Mouse (Mus musculus): ENCODE measurements around the gene Tsc22d4. TPM values are rescaled to one million over a fixed set of nuclear protein-coding genes. Genes with fewer than 3 reads are reported as not detected.

The Tsc22d4 gene
- total and polyA plus RNA-seq, 2 experiments from 2014 or later = 157 to 320 TPM

DNA sequence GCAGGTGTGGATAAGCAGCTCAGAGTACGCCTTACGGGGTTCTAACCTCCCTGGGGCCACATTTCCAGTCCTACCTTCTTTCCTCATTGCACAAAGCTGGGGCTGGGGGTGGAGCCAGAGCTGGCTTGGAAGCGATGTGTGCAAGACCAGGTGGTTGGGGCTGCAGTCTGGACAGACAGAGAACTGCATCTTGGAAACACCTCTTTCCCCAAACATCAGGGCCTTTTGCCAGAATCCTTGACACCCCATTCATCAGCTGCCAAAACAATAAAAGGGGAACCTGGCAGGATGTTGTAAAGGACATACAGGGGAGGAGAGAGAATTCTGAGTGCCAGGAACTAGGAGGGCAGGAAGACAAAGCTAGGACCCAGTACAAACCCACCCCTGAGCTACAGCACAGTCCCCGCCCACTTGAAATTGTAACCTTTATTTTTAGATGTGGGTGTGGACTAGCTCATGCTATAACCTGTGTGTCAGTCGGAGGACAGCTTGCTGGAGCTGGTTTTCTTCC lies 30.9 kb downstream of the Tsc22d4 start:
- DNase-seq (ENCODE audit: low spot score) = no peak
- Histone ChIP-seq H3K4me2 (ENCODE audit: low read depth, low read length, poor library complexity, severe bottlenecking) (no peak overlapping the region), H3K9me3 (ENCODE audit: low read length) (no peaks in the 10 kb centered on the region), H3K27me3 (ENCODE audit: insufficient read depth, low read length) (no peaks in the 10 kb centered on the region), H3K4me3 (ENCODE audit: low read depth, low read length) (no peak overlapping the region), H3K9ac (replicated peaks; ENCODE audit: low read length, poor library complexity, severe bottlenecking) (no peak overlapping the region), H3K4me1 (ENCODE audit: insufficient read depth, low read length) (no peaks in the 10 kb centered on the region), H3K36me3 (ENCODE audit: insufficient read depth, low read length) (peaks cover 4% of the 10 kb centered on the region), H3K27ac (ENCODE audit: low read depth, low read length) (no peak overlapping the region)
- TF ChIP-seq CTCF (IDR thresholded peaks at IDR 0.05) = no peak
- 61% methylated on average over 5 of the region's 5 CpGs for WGBS
- ATAC-seq (ENCODE audit: low FRiP score) = no peak

DNA sequence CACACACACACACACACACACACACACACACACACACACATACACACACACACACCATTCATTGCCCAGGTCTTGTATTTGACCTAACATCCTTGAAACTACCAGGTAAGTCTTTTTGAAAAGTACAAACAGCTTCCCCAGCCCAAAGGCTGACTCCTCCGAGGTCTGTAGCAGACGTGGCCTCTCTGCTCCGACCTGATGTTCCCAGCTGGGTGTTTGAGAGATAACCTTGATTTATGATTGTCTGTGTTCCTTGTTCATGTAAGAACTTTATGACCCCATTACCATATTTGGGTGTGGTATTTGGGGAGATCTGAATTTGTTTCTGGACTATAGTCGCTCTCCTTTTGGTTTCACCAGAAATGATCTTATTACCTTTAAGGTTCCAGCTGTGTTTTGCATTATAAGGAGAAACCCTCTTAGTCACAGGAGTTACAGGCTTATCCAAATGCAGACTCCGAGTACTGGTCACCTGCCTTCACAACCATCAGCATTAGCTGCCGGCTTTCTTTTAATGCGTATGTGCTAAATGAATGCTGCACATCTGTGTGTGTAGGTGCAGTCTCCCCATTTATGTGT lies 31.8 kb downstream of the Tsc22d4 start:
- H3K4me2 ChIP-seq (ENCODE audit: low read depth, low read length, poor library complexity, severe bottlenecking) = no peak overlapping the region
- H3K4me1 ChIP-seq (ENCODE audit: insufficient read depth, low read length) = no peaks in the 10 kb centered on the region
- no peak overlapping the region for H3K27ac ChIP-seq (ENCODE audit: low read depth, low read length)
- ATAC-seq (ENCODE audit: low FRiP score) (no peak), DNase-seq (ENCODE audit: low spot score) (no peak)
- no peaks in the 10 kb centered on the region for H3K9me3 ChIP-seq (ENCODE audit: low read length)
- peaks cover 13% of the 10 kb centered on the region for H3K36me3 ChIP-seq (ENCODE audit: insufficient read depth, low read length)
- no peaks in the 10 kb centered on the region for H3K27me3 ChIP-seq (ENCODE audit: insufficient read depth, low read length)
- WGBS = 88% methylated on average over 7 of the region's 7 CpGs
- TF ChIP-seq CTCF (IDR thresholded peaks at IDR 0.05) = no peak
- no peak overlapping the region for H3K4me3 ChIP-seq (ENCODE audit: low read depth, low read length)
- no peak overlapping the region for H3K9ac ChIP-seq (replicated peaks; ENCODE audit: low read length, poor library complexity, severe bottlenecking)

DNA sequence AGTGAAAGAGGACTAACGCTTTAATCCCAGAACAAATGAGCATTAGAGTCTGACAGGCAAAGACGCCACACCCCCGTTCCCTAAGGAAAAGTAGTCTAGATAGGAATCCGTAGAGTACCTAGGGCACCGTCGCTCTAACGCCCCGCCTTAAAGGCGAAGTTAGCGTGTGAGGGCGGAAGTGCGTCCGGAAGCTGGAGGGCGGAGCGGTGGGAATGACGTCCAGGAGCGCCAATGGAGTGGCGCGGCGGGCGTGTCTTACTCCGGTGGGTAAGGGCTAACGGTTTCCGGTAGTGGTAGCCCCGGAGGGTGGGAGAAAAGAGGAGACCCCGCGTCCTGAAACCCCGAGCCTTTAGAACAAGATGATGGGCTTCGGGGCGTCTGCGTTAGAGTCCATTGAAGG lies 33.1 kb downstream of the Tsc22d4 start, which contains the start of gene Ppp1r35:
Ppp1r35 (plus strand) TSS at position 215 of the 400 bp plus-strand sequence.
- DNase-seq (ENCODE audit: low spot score) = peak; percentile 99
- peak; percentile 9 for TF ChIP-seq CTCF (IDR thresholded peaks at IDR 0.05)
- peaks cover 26% of the 10 kb centered on the region for H3K36me3 ChIP-seq (ENCODE audit: insufficient read depth, low read length)
- H3K9me3 ChIP-seq (ENCODE audit: low read length) = no peaks in the 10 kb centered on the region
- H3K27ac ChIP-seq (ENCODE audit: low read depth, low read length) = peak within 1 kb of the TSS; percentile 94
- H3K9ac ChIP-seq (replicated peaks; ENCODE audit: low read length, poor library complexity, severe bottlenecking) = peak within 1 kb of the TSS; percentile 93
- H3K4me1 ChIP-seq (ENCODE audit: insufficient read depth, low read length) = peaks cover 7% of the 10 kb centered on the region; the same call in 1 of the 2 replicates
- H3K4me2 ChIP-seq (ENCODE audit: low read depth, low read length, poor library complexity, severe bottlenecking) = peak within 1 kb of the TSS; percentile 84
- under 1% methylated on average over 31 of the region's 31 CpGs for WGBS
- peak within 1 kb of the TSS; percentile 95 for H3K4me3 ChIP-seq (ENCODE audit: low read depth, low read length)
- ATAC-seq (ENCODE audit: low FRiP score) = peak; percentile 93
- no peaks in the 10 kb centered on the region for H3K27me3 ChIP-seq (ENCODE audit: insufficient read depth, low read length)

DNA sequence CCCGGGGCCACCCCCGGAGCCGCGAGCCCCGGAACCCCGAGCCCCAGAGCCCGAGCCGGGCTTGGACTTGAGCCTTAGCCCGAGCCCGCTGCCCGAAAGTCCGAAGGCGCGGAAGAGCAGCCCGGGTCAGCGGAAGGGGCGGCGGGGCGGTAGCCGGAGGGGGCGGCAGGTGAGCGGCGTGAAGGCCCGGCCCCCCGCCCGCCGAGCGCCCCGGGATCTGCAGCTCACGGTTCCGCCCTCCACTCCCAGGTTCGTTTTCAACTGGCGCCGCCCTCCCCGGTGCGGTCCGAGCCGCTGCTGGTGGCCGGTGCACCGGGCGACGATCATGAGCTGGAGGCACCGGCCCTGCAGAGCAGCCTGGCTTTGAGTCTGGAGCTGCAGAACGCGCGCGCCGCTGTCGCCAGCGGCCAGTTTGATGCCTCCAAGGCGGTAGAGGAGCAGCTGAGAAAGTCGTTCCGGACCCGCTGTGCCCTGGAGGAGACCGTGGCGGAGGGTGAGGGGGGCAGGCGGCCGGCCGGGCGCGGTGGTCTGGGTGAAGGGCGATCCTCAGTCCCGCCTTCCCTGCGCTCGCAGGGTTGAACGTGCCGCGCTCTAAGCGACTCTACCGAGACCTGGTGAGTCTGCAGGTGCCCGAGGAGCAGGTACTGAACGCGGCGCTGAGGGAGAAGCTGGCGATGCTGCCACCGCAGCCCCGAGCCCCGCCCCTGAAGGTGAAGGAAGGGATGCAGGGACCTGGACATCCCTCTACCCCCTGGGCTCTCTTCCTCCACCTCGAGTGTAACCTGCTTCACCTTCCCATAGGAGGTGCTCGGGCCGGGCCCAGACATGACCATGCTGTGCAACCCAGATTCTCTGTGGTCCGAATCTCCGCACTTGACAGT lies 33.8 kb downstream of the Tsc22d4 start:
- TF ChIP-seq CTCF (IDR thresholded peaks at IDR 0.05) = 0 out of 2 replicates have a peak, but pooled peaks have one; percentile 1
- Histone ChIP-seq H3K4me2 (ENCODE audit: low read depth, low read length, poor library complexity, severe bottlenecking) (peak overlapping the region; percentile 84), H3K27me3 (ENCODE audit: insufficient read depth, low read length) (no peaks in the 10 kb centered on the region), H3K4me1 (ENCODE audit: insufficient read depth, low read length) (peaks cover 14% of the 10 kb centered on the region), H3K9ac (replicated peaks; ENCODE audit: low read length, poor library complexity, severe bottlenecking) (peak overlapping the region; percentile 93), H3K4me3 (ENCODE audit: low read depth, low read length) (peak overlapping the region; percentile 95), H3K27ac (ENCODE audit: low read depth, low read length) (peak overlapping the region; percentile 94), H3K36me3 (ENCODE audit: insufficient read depth, low read length) (peaks cover 29% of the 10 kb centered on the region), H3K9me3 (ENCODE audit: low read length) (no peaks in the 10 kb centered on the region)
- DNase-seq (ENCODE audit: low spot score) (no peak), ATAC-seq (ENCODE audit: low FRiP score) (peak; percentile 20)
- under 1% methylated on average over 71 of the region's 83 CpGs for WGBS

DNA sequence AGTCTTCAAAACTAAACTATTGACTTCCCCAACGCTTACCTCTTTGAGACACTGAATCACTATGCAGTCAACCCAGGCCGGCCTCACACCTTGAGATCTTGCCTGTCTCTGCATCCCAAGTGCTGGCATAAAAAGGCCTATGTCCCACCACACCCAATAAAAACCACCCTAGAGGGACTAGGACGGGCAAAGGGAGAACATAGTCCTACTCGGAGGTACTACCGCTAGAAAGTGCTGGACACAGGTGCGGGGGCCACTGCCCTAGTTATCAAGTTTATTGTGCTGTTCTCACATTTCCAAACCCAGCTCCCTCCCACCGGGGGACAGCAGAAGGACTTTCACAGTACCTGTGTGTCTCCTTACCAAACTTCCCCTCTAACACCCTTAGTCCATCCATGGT lies 36.1 kb downstream of the Tsc22d4 start:
- no peak for ATAC-seq (ENCODE audit: low FRiP score)
- 94% methylated on average over 7 of the region's 7 CpGs for WGBS
- no peaks in the 10 kb centered on the region for H3K9me3 ChIP-seq (ENCODE audit: low read length)
- no peak overlapping the region for H3K4me2 ChIP-seq (ENCODE audit: low read depth, low read length, poor library complexity, severe bottlenecking)
- H3K36me3 ChIP-seq (ENCODE audit: insufficient read depth, low read length) = peaks cover 29% of the 10 kb centered on the region
- H3K4me1 ChIP-seq (ENCODE audit: insufficient read depth, low read length) = peaks cover 22% of the 10 kb centered on the region
- DNase-seq (ENCODE audit: low spot score) = no peak
- H3K27ac ChIP-seq (ENCODE audit: low read depth, low read length) = no peak overlapping the region
- H3K27me3 ChIP-seq (ENCODE audit: insufficient read depth, low read length) = no peaks in the 10 kb centered on the region
- no peak overlapping the region for H3K4me3 ChIP-seq (ENCODE audit: low read depth, low read length)
- no peak for TF ChIP-seq CTCF (IDR thresholded peaks at IDR 0.05)
- H3K9ac ChIP-seq (replicated peaks; ENCODE audit: low read length, poor library complexity, severe bottlenecking) = no peak overlapping the region

Data from midbrain, postnatal 0 days (tissue).